Mouse (Mus musculus): Measurements from ENCODE around the gene Adprm.
"Not testable (repeated sequence)": the region's sequence is repeated elsewhere in the genome, so short reads cannot be mapped to it uniquely, and the experiment has no call there.

Gene Adprm

DNA sequence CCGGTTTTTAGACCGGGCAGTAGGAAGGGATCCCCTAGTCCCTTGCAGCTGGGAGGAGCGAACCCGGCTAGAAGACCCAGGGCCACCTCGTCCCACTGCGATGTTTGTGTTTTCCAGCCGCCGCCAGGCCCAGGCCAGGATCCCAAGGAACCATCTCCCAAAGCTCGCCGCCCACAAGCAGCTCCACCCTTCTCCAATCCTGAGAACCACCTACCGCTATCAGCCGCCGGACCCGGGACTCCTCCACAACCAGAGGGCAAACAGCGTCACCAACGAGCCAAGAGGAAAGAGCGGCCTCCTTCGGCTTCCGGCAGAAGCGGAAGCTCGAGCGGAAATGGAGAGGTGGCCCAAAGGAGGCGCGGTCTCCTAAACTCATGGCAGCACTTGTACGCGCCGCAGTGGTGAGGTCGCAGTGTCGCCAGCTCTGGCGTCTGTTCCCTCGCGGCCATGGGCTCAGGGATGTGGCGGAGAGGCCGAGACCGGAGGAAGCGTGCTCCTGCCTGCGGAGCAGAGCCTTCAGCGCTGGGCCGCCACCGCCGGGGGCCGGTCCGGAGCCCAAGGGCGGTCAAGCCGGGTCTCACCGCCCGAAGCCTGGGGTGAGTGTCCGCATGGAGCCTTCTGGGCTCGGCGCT lies at the start of gene Adprm, which contains the start of gene Sco1:
Gene Adprm, minus strand, starts transcription at position 274 of the 632 bp plus-strand sequence.
Gene Sco1, plus strand, starts transcription at position 350 of the 632 bp plus-strand sequence.
- DNase-seq (ENCODE audit: extremely low read depth, low read depth, low spot score): peak; percentile 34

DNA sequence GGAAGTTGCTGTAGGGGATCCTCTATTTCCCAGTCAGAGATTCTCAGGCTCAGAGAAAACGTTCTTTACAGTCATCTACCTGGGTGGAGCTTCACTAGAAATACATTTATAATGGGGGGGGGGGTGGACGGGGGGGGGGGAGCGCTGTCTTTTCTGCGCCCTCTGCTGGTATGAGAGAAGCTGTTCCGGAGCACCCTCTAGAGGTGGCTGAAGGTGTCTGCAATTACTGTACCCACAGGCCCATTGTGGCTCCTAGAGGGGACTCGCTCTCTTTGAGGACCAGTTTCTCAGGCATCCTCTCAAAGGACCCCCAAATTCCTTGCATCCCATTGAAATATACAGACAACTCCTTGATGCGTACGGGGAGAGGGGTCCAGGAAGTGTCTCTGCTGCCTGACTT lies 49.3 kb upstream of the Adprm start:
- DNase-seq (ENCODE audit: extremely low read depth, low read depth, low spot score): no peak

DNA sequence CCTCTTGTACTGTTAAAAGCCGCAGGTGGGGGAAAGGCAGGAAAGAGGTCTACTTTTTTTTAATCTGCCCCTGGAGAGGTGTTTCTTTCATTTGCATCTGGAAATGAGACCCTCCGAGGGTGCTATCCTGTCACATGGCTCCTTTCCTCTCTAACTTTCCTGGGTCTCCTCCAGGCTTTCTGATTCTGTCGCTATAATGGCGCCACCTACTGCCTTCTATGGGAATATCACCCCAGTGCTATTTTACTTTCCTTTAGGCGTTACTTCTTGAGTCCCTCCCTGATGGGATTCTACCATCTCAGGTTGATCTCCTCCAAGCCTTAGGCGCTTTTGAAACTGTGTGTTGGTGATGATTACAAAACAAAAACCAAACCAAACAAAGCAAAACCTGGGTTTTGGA lies 47.8 kb upstream of the Adprm start:
- DNase-seq (ENCODE audit: extremely low read depth, low read depth, low spot score): no peak

DNA sequence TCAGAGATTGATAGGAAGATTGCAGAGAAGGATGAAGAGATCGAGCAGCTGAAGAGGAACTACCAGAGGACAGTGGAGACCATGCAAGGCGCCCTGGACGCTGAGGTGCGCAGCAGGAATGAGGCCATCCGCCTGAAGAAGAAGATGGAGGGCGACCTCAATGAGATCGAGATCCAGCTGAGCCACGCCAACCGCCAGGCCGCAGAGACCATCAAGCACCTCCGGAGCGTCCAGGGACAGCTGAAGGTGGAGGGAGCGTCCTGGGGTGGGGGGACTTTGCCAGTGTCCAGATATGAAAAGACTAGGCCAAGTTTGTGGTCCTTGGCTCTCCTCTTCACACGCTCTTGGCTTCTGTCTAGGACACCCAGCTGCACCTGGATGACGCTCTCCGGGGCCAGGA lies 46.8 kb upstream of the Adprm start:
- DNase-seq (ENCODE audit: extremely low read depth, low read depth, low spot score): no peak

DNA sequence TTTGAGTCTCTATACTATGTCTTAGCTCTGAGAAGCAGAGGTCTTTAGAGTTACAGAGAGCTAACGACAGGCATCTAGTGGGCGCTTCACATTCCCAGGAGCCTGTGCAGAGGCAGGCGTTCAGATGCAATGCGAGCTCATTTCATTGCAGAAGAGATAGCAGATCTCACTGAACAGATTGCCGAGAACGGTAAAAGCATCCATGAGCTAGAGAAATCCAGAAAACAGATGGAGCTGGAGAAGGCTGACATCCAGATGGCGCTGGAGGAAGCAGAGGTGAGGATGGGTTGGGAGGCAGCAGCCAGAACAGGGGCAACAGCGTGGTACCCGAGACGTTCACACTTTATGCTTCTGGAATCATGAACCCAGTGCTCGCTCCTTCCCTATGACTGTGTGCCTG lies 46.0 kb upstream of the Adprm start:
- DNase-seq (ENCODE audit: extremely low read depth, low read depth, low spot score): no peak

DNA sequence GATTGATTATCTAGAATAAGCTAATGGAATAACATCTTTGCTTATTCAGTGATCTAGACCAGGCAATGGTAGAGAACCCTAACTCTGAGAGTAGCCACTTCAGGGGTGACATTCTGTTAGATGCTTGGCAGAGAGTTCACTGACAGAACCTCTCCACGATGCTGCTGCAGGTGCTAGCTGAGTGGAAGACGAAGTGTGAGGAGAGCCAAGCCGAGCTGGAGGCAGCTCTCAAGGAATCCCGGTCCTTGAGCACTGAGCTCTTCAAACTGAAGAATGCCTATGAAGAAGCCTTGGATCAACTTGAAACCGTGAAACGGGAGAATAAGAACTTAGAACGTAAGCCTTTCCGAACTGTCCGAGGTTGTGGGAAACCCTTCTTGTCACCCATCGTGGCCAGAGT lies 45.3 kb upstream of the Adprm start:
- no peak for DNase-seq (ENCODE audit: extremely low read depth, low read depth, low spot score)

DNA sequence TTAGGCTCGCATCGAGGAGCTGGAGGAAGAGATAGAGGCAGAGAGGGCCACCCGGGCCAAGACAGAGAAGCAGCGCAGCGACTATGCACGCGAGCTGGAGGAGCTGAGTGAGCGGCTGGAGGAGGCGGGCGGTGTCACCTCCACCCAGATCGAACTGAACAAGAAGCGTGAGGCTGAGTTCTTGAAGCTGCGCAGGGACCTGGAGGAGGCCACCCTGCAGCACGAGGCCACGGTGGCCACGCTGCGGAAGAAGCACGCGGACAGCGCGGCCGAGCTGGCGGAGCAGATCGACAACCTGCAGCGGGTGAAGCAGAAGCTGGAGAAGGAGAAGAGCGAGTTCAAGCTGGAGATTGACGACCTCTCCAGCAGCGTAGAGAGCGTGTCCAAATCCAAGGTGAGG lies 42.1 kb upstream of the Adprm start:
- DNase-seq (ENCODE audit: extremely low read depth, low read depth, low spot score): no peak

DNA sequence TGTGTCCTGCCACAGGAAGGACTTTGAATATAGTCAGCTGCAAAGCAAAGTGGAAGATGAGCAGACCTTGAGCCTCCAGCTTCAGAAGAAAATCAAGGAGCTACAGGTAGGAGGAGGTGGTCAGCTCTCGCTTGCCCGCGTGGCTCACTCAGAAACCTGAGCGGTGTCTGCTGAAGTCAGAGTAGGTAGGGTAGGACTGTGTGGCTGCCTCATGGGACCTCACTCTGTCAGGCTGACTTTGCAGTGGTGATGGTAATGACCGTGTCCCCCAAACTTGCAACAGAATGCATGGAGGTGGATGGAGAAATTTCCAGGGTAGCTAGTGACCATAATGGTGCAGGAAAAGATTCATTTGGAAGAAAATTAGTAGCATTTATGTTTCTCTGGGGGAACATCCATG lies 41.3 kb upstream of the Adprm start:
- DNase-seq (ENCODE audit: extremely low read depth, low read depth, low spot score): no peak

DNA sequence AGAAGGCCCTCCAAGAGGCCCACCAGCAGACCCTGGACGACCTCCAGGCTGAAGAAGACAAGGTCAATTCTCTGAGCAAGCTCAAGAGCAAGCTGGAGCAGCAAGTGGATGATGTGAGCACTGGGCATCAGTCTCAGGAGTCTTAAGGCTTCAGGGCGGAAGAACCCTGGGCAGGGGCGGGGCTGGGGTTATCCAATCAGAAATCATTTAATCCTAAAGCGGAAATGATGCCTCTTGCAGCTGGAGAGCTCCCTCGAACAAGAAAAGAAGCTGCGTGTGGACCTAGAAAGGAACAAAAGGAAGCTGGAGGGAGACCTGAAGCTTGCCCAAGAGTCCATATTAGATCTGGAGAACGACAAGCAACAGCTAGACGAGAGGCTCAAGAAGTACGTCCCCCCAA lies 40.8 kb upstream of the Adprm start:
- DNase-seq (ENCODE audit: extremely low read depth, low read depth, low spot score): no peak

DNA sequence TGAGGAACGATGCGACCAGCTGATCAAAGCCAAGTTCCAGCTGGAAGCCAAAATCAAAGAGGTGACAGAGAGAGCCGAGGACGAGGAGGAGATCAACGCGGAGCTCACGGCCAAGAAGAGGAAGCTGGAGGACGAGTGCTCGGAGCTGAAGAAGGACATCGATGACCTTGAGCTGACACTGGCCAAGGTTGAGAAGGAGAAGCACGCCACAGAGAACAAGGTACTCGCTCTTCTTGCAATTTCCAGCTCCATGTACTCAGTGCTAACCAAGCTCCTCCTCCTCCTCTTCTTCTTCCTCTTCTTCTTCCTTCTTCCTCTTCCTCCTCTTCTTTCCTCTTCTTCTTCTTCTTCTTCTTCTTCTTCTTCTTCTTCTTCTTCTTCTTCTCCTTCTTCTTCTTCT lies 40.0 kb upstream of the Adprm start:
- not testable (repeated sequence) for DNase-seq (ENCODE audit: extremely low read depth, low read depth, low spot score)

DNA sequence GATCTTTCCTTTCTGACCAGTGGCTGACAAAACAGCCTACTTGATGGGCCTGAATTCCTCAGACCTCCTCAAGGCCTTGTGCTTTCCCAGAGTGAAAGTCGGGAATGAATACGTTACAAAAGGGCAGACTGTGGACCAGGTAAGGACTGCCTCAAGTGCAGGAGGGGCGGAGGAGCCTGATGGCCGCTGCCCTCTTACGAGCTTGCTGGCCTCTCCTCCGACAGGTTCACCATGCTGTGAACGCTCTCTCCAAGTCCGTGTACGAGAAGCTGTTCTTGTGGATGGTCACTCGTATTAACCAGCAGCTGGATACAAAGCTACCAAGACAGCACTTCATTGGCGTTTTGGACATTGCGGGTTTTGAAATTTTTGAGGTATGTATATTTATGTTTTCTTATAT lies 34.8 kb upstream of the Adprm start:
- DNase-seq (ENCODE audit: extremely low read depth, low read depth, low spot score): no peak

DNA sequence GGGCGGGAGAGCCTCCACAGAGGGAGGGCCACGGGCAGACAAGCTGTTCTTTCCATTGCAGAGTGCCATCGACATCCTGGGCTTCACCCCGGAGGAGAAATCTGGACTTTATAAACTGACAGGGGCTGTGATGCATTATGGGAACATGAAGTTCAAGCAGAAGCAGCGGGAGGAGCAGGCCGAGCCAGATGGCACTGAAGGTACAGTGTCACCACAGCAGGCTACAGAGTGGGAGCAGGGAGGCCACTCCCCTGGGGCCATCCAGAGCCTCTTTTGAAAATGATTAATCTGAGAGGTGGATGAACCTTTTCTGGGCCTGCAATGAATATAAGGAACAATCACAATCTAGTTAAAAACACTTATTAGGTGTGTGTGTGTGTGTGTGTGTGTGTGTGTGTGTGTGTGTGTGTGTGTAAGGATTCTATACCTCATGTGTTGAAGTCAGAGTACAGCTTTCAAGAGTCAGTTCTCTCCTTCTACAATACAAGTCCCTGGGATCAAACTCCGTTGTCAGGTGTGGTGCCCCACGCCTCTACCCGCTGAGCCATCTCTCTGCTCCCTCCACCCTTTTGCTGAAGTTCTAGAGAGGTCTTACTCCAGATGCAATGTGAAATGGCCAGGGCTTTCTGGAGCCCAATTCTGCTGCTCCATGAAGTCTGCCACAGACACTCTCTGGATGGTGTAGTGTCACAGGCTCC lies 34.2 kb upstream of the Adprm start:
- no peak for DNase-seq (ENCODE audit: extremely low read depth, low read depth, low spot score)

DNA sequence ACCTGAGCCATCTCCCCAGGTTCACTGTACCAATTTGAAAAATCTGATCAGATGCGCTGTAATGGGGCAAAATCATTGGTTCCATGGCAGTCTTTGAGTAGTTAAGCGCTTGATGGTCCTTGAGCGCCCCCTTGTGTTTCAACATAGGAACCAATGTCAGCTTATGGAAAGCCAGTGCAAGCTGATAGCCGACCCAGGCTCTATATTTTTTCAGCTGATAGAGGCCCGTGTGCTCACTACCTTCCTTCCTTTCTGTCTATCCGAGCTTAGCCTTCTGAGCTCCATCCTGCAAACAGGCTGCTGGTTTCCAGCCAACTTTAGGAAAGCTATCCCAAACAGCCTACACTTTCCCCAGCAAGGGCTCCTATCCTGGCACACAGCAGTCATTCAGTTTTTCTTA lies 33.1 kb upstream of the Adprm start:
- DNase-seq (ENCODE audit: extremely low read depth, low read depth, low spot score): no peak

DNA sequence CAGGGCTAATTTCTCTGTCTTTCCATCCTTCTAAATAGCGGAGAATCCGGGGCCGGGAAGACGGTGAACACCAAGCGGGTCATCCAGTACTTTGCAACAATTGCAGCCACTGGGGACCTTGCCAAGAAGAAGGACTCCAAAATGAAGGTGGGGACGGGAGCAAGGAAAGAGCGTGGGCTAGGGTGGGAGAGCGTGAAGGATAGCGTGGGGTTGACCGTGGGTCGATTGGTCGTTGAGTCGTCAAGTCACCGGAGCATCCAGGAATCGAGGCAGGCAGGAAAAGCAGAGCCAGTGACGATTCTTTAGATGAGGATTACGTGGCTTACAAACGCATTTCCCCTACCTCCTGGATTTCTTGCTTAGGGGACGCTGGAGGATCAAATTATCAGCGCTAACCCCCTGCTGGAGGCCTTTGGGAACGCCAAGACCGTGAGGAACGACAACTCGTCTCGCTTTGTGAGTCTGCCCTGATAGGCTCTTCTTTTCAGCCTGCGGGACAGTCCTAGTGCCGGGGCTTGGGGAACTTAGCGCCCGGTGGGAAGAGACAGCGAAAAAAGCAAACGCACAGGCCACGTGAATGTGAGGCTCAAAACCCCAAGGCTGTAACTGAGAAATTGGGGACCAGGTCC lies 31.4 kb upstream of the Adprm start:
- no peak for DNase-seq (ENCODE audit: extremely low read depth, low read depth, low spot score)

DNA sequence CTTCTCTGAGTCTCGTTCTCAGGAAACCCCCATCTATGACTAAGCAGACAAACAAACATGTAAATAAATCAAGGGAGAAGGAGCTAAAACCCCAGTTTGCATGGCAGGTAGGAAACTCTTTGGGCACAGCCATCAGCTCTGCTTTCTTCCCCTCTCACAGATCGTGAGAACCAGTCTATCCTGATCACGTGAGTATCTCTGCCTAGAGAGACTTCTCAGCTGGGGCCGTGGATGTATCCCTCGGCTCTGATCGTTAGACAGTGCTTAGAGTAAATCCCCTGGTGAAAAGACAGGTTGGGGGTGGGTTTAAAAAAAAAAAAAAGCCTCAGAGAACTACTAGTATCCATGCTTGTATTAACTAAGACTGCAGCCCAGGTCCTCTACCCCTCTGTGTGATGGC lies 30.8 kb upstream of the Adprm start:
- DNase-seq (ENCODE audit: extremely low read depth, low read depth, low spot score): no peak

DNA sequence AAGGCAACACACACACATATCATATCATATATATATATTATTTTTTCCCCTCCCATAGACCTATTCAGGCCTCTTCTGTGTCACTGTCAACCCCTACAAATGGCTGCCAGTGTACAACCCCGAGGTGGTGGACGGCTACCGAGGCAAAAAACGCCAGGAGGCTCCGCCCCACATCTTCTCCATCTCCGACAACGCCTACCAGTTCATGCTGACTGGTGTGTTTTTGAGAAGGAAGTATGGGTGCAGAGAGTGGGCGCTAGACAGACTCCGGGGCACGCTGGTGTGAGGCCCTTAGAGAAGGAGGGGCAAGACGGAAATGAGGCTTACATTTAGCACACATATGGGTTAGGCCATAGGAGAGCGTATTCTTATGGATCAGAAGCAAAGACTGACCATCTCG lies 30.4 kb upstream of the Adprm start:
- no peak for DNase-seq (ENCODE audit: extremely low read depth, low read depth, low spot score)

DNA sequence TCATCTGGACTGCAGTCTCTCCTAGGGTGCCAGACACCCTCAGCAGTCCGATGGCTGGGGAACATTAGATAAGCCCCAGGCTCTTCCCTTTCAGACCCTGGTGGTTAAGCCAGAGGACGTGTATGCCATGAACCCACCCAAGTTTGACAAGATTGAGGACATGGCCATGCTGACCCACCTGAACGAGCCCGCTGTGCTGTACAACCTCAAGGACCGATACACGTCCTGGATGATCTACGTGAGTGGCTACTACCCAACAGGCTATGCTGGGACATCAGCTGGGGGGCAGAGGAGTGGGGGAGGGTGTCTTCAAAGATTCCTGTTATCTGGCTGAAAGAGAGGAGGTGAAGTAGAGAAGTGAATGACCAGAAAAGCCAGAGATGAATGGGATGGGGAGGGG lies 29.8 kb upstream of the Adprm start:
- no peak for DNase-seq (ENCODE audit: extremely low read depth, low read depth, low spot score)

DNA sequence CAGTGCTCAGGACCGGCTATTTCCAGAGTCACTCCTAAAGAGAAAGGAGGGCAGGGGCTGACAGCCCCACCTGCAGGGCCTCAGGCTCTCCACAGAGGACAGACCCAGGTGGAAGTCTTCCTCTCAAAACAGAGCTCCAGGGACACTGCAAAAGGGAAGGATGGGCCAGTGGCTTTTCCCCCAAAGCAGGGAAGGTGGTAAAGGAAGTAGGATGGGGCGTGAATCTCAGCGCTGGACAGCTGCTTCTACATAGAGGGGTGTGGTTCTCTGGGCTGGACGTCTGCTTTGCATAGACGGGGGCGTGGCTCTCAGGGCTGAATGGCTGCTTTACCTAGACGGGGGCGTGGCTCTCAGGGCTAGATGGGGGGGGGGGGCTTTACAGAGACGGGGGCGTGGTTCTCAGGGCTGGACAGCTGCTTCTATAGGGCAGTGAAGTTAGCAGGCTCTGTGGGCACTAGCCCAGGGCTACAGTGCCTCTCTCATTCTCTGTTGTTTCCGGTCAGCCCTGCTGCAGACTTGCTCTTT lies 28.8 kb upstream of the Adprm start:
- DNase-seq (ENCODE audit: extremely low read depth, low read depth, low spot score): no peak

DNA sequence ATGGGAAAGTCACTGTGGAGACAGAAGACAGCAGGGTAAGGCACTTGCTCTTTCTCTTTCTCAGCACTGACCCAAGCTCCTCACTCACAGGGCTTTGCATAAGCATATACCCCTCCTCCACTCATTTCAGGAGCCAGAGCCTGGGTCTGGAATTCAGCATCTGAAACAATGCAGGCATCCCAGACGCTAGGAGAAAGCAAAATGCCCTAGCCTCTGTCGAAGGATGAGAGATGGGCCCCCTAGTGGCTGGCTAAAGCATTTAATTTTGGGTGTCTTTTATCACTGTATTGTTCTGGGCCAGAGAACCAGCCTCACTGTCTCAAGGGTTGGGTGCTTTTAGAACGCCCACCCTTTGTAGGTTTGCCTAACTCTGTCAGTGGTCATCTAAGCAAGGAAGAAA lies 27.8 kb upstream of the Adprm start:
- no peak for DNase-seq (ENCODE audit: extremely low read depth, low read depth, low spot score)

DNA sequence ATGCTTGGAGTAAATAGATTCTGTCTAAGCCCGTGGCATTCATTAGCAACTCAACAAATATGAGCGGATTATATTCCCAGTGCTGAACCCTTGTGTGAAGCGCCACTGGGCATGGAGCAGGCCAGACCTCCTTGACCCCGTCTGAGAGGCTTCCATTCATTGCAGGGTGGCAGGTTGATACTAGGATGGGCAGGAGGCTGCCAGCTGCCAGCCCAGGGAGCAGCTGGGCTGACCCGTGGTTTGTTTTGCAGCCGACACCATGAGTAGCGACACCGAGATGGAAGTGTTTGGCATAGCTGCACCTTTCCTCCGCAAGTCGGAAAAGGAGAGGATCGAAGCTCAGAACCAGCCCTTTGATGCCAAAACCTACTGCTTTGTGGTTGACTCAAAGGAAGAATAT lies 27.3 kb upstream of the Adprm start:
- no peak for DNase-seq (ENCODE audit: extremely low read depth, low read depth, low spot score)

DNA sequence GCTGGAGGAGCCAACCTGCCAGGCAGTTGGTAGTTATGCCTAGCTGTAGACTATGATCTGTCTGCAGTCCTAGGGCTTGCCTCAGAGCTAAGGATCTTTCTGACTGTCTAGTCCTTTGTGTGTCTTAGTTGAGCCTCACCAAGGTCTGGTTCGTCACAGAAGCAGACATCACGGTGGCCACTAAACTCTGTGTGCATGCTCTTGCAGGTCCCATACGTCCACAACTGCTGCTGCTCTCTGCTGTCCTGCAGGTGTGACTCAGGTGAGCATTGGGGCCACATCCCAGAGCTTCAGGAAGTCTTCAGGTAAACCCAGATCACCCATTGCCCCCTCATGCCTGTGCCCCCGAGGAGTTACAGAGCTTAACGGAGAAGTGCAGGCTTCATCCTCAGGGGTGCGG lies 26.5 kb upstream of the Adprm start:
- no peak for DNase-seq (ENCODE audit: extremely low read depth, low read depth, low spot score)

DNA sequence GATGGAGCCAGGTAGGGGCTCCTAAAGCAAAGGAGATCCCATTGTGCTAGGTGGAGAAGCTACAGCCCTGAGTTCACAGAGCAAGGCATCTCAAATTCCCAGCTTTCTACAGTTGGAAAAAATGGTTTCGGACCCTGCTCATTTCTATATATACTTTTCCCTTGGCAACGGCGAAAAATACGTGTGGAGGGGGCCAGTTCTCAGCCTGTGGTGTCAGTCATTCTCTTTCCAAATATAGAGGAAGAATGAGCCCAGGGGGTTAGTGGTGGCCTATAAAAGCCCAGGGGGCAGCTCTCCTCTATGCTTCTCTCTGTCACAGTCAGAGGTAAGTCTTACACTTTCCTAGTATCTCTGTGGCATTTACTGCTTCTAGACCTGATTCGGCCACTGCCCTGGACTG lies 25.6 kb upstream of the Adprm start, which contains the start of gene Myh3:
Gene Myh3, plus strand, starts transcription at position 301 of the 400 bp plus-strand sequence.
- DNase-seq (ENCODE audit: extremely low read depth, low read depth, low spot score): no peak

All from fat pad, adult 2 months (tissue).